Mouse (Mus musculus): ENCODE results near the gene Mmp19. TPM values are rescaled to one million over a fixed set of nuclear protein-coding genes. Genes with fewer than 3 reads are reported as not detected.

Gene Mmp19
- polyA plus RNA-seq, 1 experiment from 2014 or later, result 4.0 TPM

- Histone ChIP-seq H3K9ac (no peak overlapping the region), H3K4me2 (no peak overlapping the region), H3K36me3 (no peaks in the 10 kb centered on the region; the same call in 1 of the 2 replicates), H3K4me3 (no peak overlapping the region), H3K27me3 (no peaks in the 10 kb centered on the region), H3K9me3 (no peaks in the 10 kb centered on the region), H3K4me1 (no peaks in the 10 kb centered on the region), H3K27ac (no peak overlapping the region)
- no peak for ATAC-seq (ENCODE audit: borderline replicate concordance, extremely low read depth, low FRiP score, low TSS enrichment)
- 75% methylated on average over 2 of the region's 2 CpGs for WGBS
Observed at GRCm38 (mm10) chr10:128772895-128773294, 17.8 kb upstream of the Mmp19 start.

DNA sequence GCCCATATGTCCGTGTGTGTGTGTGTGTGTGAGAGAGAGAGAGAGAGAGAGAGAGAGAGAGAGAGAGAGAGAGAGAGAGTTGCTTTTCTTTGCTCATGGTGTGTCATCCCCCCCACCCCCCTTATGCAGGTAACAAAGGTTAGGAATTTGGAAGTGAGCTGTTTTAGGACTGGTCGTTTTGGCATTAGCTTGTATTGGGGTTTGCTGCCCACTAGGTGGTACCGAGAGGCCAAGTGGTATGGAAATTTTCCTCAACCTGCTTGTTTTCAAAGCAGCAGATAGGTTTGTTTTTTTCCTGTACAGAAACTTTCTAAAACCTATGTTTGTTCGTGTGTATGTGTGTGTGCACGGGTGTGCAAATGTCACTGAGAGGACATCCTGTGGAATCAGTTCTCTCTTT, 17.0 kb upstream of the Mmp19 start:
- Histone ChIP-seq H3K36me3 (no peaks in the 10 kb centered on the region; the same call in 1 of the 2 replicates), H3K4me1 (0 out of 2 replicates have a peak, but pooled peaks cover 1% of the 10 kb centered on the region), H3K27me3 (no peaks in the 10 kb centered on the region), H3K27ac (no peak overlapping the region), H3K9ac (no peak overlapping the region), H3K4me2 (no peak overlapping the region), H3K4me3 (no peak overlapping the region), H3K9me3 (no peaks in the 10 kb centered on the region)
- no peak for ATAC-seq (ENCODE audit: borderline replicate concordance, extremely low read depth, low FRiP score, low TSS enrichment)
- 26% methylated on average over 5 of the region's 5 CpGs for WGBS

- Histone ChIP-seq H3K27me3 (no peaks in the 10 kb centered on the region), H3K9me3 (no peaks in the 10 kb centered on the region), H3K36me3 (no peaks in the 10 kb centered on the region), H3K27ac (peak overlapping the region; percentile 85), H3K9ac (no peak overlapping the region), H3K4me2 (0 out of 2 replicates have a peak overlapping the region, but pooled peaks have one; percentile 20), H3K4me3 (no peak overlapping the region), H3K4me1 (peaks cover 12% of the 10 kb centered on the region; the same call in 1 of the 2 replicates)
- no peak for ATAC-seq (ENCODE audit: borderline replicate concordance, extremely low read depth, low FRiP score, low TSS enrichment)
- WGBS, result 88% methylated on average over 2 of the region's 2 CpGs
Observed at GRCm38 (mm10) chr10:128778441-128778840, 12.3 kb upstream of the Mmp19 start.

GRCm38 (mm10) chr10:128779011-128779795, 11.5 kb upstream of the Mmp19 start:
- Histone ChIP-seq H3K4me1 (peaks cover 12% of the 10 kb centered on the region; the same call in 1 of the 2 replicates), H3K9ac (no peak overlapping the region), H3K4me2 (peak overlapping the region; percentile 20; the same call in 1 of the 2 replicates), H3K36me3 (no peaks in the 10 kb centered on the region), H3K27me3 (no peaks in the 10 kb centered on the region), H3K4me3 (no peak overlapping the region), H3K27ac (peak overlapping the region; percentile 85), H3K9me3 (no peaks in the 10 kb centered on the region)
- WGBS, result 23% methylated on average over 8 of the region's 8 CpGs
- peak; percentile 99 for ATAC-seq (ENCODE audit: borderline replicate concordance, extremely low read depth, low FRiP score, low TSS enrichment)

DNA sequence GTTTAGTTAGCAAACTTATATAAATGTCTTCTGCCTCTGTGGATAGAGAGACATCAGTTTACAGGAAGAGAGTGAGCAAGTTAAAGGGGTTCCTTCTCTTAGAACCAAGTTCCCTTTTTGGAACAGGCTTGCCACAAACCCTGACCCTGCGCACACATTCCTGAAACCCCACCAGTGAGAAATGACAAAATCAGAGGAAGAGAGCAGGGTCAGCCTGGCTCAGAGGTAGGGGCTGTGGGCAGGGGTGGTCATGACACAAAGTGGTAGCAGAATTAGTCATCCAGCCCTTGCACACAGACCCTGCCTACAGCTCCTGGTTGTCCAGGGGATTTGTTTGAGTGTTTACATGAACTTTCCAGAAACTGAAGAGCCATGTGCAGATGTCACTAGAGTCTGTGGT, 10.5 kb upstream of the Mmp19 start:
- Histone ChIP-seq H3K27me3 (no peaks in the 10 kb centered on the region), H3K4me1 (peaks cover 12% of the 10 kb centered on the region; the same call in 1 of the 2 replicates), H3K9ac (no peak overlapping the region), H3K27ac (no peak overlapping the region), H3K4me3 (no peak overlapping the region), H3K4me2 (no peak overlapping the region), H3K9me3 (no peaks in the 10 kb centered on the region), H3K36me3 (no peaks in the 10 kb centered on the region)
- WGBS, result 96% methylated on average over 1 of the region's 1 CpGs
- no peak for ATAC-seq (ENCODE audit: borderline replicate concordance, extremely low read depth, low FRiP score, low TSS enrichment)

DNA sequence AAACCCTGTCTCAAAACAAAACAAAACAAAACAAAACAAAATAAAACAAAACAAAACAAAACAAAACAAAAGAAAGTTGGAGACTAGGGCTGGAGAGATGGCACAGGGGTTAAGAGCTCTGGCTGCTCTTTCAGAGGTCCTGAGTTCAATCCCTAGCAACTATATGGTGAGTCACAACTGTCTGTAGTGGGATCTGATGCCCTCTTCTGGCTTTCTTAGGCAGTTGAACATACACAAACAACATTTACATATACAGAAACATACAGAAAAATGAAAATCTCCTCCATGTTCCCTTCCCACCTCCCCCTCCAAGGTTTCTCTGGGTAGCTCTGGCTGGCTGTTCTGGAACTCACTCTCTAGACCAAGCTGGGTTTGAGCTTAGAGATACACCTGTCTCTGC, 1.3 kb downstream of the Mmp19 start:
- H3K27me3 ChIP-seq, result no peaks in the 10 kb centered on the region
- ATAC-seq (ENCODE audit: borderline replicate concordance, extremely low read depth, low FRiP score, low TSS enrichment), result no peak

GRCm38 (mm10) chr10:128793258-128793657, 2.5 kb downstream of the Mmp19 start:
- ATAC-seq (ENCODE audit: borderline replicate concordance, extremely low read depth, low FRiP score, low TSS enrichment), result no peak
- Histone ChIP-seq H3K9me3 (no peaks in the 10 kb centered on the region), H3K36me3 (no peaks in the 10 kb centered on the region), H3K27ac (no peak overlapping the region), H3K4me2 (no peak overlapping the region), H3K4me1 (no peaks in the 10 kb centered on the region), H3K4me3 (no peak overlapping the region), H3K27me3 (no peaks in the 10 kb centered on the region), H3K9ac (no peak overlapping the region)
- 90% methylated on average over 1 of the region's 1 CpGs for WGBS

More for the DNA sequence above, 1.3 kb downstream of the Mmp19 start:
- Histone ChIP-seq H3K4me3 (no peak overlapping the region), H3K27ac (no peak overlapping the region), H3K9me3 (no peaks in the 10 kb centered on the region), H3K4me2 (no peak overlapping the region), H3K9ac (no peak overlapping the region), H3K36me3 (no peaks in the 10 kb centered on the region), H3K4me1 (no peaks in the 10 kb centered on the region)

DNA sequence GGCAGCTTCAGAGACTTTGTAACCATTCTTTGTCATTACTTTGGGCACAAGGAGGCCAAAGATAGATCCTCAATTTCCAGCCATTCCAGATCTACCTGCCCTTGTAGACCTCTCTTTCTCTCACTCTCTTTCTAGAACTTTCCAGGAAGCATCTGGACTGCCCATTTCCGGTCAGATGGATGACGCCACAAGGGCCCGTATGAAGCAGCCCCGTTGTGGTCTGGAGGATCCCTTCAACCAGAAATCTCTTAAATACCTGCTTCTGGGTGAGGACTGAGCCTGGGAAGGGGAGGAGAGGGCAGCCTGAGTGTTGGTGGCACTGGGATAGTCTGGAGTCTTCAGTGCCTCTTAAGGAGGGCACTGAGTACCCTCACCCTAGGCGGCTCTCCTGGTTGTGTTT, 3.7 kb downstream of the Mmp19 start:
- H3K9me3 ChIP-seq, result no peaks in the 10 kb centered on the region
- whole genome bisulfite sequencing, result 84% methylated on average over 5 of the region's 5 CpGs
- H3K27ac ChIP-seq, result no peak overlapping the region
- H3K9ac ChIP-seq, result no peak overlapping the region
- 0 out of 2 replicates have a peak, but pooled peaks cover 4% of the 10 kb centered on the region for H3K36me3 ChIP-seq
- ATAC-seq (ENCODE audit: borderline replicate concordance, extremely low read depth, low FRiP score, low TSS enrichment), result no peak
- H3K4me1 ChIP-seq, result no peaks in the 10 kb centered on the region
- H3K4me2 ChIP-seq, result no peak overlapping the region
- no peaks in the 10 kb centered on the region for H3K27me3 ChIP-seq
- no peak overlapping the region for H3K4me3 ChIP-seq

DNA sequence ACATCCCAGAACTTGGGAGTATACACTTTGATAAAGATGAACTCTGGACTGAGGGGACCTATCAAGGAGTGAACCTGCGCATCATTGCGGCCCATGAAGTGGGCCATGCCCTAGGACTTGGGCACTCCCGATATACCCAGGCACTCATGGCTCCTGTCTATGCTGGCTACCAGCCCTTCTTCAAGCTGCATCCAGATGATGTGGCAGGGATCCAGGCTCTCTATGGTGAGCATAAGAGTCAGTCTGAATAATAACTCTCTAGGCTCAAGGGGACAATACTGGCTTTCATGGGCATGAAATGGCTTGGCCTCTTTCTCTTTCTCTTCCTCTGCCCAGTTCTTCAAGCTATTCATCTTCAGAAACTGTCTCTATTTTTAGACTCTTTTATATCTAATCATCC, 4.9 kb downstream of the Mmp19 start:
- Histone ChIP-seq H3K4me3 (no peak overlapping the region), H3K9me3 (no peaks in the 10 kb centered on the region), H3K36me3 (0 out of 2 replicates have a peak, but pooled peaks cover 12% of the 10 kb centered on the region), H3K4me2 (no peak overlapping the region), H3K4me1 (no peaks in the 10 kb centered on the region), H3K27ac (no peak overlapping the region), H3K27me3 (no peaks in the 10 kb centered on the region), H3K9ac (no peak overlapping the region)
- ATAC-seq (ENCODE audit: borderline replicate concordance, extremely low read depth, low FRiP score, low TSS enrichment), result no peak
- WGBS, result 93% methylated on average over 3 of the region's 3 CpGs

GRCm38 (mm10) chr10:128798676-128799075, 8.0 kb downstream of the Mmp19 start:
- 88% methylated on average over 8 of the region's 8 CpGs for WGBS
- Histone ChIP-seq H3K36me3 (peaks cover 19% of the 10 kb centered on the region; the same call in 1 of the 2 replicates), H3K9ac (no peak overlapping the region), H3K4me1 (peaks cover 14% of the 10 kb centered on the region), H3K4me3 (no peak overlapping the region), H3K9me3 (no peaks in the 10 kb centered on the region), H3K27me3 (no peaks in the 10 kb centered on the region), H3K4me2 (no peak overlapping the region), H3K27ac (no peak overlapping the region)
- no peak for ATAC-seq (ENCODE audit: borderline replicate concordance, extremely low read depth, low FRiP score, low TSS enrichment)

GRCm38 (mm10) chr10:128801981-128802495, 11.3 kb downstream of the Mmp19 start:
- no peak for ATAC-seq (ENCODE audit: borderline replicate concordance, extremely low read depth, low FRiP score, low TSS enrichment)
- no peak overlapping the region for H3K9ac ChIP-seq
- peaks cover 25% of the 10 kb centered on the region for H3K4me1 ChIP-seq
- no peaks in the 10 kb centered on the region for H3K9me3 ChIP-seq
- H3K27ac ChIP-seq, result no peak overlapping the region
- WGBS, result 91% methylated on average over 16 of the region's 16 CpGs
- H3K4me2 ChIP-seq, result peak overlapping the region; percentile 88; the same call in 1 of the 2 replicates
- H3K27me3 ChIP-seq, result no peaks in the 10 kb centered on the region
- H3K36me3 ChIP-seq, result peaks cover 19% of the 10 kb centered on the region; the same call in 1 of the 2 replicates
- no peak overlapping the region for H3K4me3 ChIP-seq

GRCm38 (mm10) chr10:128802956-128803355, 12.2 kb downstream of the Mmp19 start:
- no peaks in the 10 kb centered on the region for H3K9me3 ChIP-seq
- no peak for ATAC-seq (ENCODE audit: borderline replicate concordance, extremely low read depth, low FRiP score, low TSS enrichment)
- peak overlapping the region; percentile 90; the same call in 1 of the 2 replicates for H3K9ac ChIP-seq
- H3K27ac ChIP-seq, result peak overlapping the region; percentile 99
- H3K36me3 ChIP-seq, result peaks cover 20% of the 10 kb centered on the region; the same call in 1 of the 2 replicates
- peaks cover 35% of the 10 kb centered on the region for H3K4me1 ChIP-seq
- peak overlapping the region; percentile 89 for H3K4me3 ChIP-seq
- WGBS, result 61% methylated on average over 4 of the region's 4 CpGs
- H3K4me2 ChIP-seq, result peak overlapping the region; percentile 88
- H3K27me3 ChIP-seq, result no peaks in the 10 kb centered on the region

Data from lung, embryonic 15.5 days (tissue).